Mouse (Mus musculus): ENCODE data around the gene Micu1.

- TF ChIP-seq CTCF (IDR thresholded peaks at IDR 0.05; ENCODE audit: insufficient read depth, low read length) (no peak), POLR2A (IDR thresholded peaks at IDR 0.05; ENCODE audit: borderline replicate concordance, extremely low read depth, low read depth, low read length) (no peak)
Observed at GRCm38 (mm10) chr10:59841434-59841833, 139.2 kb downstream of the Micu1 start.
